Mouse (Mus musculus) mesoderm, embryonic 11.5 days (tissue): ENCODE results near the gene Sh3bgrl2.
A peak's percentile ranks its signal among the peaks of the same experiment; 100 is the strongest.

Experiments
- DNase-seq: peaks from one replicate; pipeline ENCODE4 v3.0.0-alpha.2; 2012; ENCODE audit warnings: low read depth, low spot score

Sh3bgrl2 gene

GRCm38 (mm10) chr9:83679626-83680025 lies 131.5 kb downstream of the Sh3bgrl2 start:
- DNase-seq, result no peak

DNA sequence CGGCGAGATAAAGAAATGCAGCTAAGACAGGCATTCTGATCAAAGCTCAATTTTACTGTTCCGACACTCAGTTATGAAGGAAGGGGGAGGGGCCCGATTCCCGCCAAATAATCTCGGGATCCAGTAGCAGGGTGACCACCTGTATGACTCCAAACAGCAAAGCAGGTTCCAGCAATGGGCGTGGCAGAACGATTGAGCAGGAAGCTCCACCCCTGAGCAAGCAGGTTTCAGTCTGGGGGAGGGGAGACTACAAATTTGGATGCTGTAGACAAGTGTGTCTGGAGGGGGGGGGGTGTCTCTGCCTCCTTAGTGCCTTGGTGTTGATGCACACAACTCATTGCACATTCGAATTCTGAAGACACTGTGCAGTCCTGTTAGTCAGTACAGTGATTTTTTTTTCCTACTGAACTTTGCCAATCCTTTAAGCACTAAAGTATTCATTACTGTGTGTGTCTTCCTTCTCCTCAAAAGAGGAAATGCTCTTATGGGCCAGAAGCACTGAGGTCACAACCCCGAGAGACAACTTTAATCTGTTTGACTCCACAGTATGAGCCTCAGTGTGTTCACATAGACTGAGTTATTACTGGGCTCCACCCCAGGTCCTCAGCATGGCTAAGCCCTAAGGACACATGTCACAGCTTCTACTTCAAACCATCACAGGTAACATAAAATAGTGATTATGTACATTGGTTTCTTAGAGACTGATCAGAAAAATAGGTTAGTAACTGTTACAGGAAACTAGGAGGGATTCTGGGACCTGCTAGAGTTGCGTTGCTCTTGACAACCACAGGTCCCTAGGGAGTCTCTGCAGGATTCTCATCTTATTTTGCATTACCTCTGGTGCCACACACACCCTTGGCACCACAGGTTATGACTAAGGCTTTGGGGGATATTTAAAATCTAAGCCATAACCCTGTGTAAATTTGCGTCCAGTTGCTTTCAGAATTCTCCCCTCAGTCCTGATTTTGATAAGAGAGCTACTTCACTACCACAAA lies 133.8 kb downstream of the Sh3bgrl2 start:
- no peak for DNase-seq

- peak; percentile 62 for DNase-seq
Measured at GRCm38 (mm10) chr9:83686511-83687100, 138.5 kb downstream of the Sh3bgrl2 start.

DNA sequence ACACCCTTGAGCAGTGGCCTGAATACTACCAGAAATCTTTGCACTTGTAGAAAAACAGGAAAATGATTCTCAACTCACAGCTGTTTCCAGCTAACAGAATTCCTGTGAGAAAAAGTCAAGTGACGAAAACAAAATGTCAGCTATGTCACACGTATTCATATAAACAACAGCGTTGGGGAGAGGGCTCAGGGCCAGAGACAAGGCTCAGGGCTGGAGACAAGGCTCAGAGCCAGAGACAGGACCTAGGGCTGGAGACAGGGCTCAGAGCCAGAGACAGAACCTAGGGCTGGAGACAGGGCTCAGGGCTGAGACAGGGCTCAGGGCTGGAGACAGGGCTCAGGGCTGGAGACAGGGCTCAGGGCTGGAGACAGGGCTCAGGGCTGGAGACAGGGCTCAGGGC lies 139.8 kb downstream of the Sh3bgrl2 start:
- DNase-seq, result no peak
